Mouse (Mus musculus) embryonic facial prominence, embryonic 14.5 days (tissue): Measurements from ENCODE around the gene Lipa. TPM values are rescaled to one million over a fixed set of nuclear protein-coding genes. Genes with fewer than 3 reads are reported as not detected.

Experiments
- polyA plus RNA-seq: library from polyadenylated mRNA; unstranded; fragments of >200 nt; fragmentation: Nextera tagmentation; extraction: Ambion mirVana; gene quantifications from 2 replicates; pipeline ENCODE4 v1.2.1, GENCODE M21; 2014

Lipa gene
- polyA plus RNA-seq, 1 experiment from 2014 or later, result 46.3 TPM

Other genes with a start within 250 kb of the Lipa start
- gene Fas, start 236.8 kb downstream of the Lipa start, polyA plus RNA-seq, result 5.5 and 5.6 TPM in 2 replicates
- gene Ch25h, start 52.3 kb downstream of the Lipa start, polyA plus RNA-seq, result 7.3 and 11.5 TPM in 2 replicates
- 9.5 and 10.3 TPM in 2 replicates for gene Ifit2, start 23.2 kb upstream of the Lipa start, polyA plus RNA-seq
- gene Ifit3, start 56.1 kb upstream of the Lipa start, polyA plus RNA-seq, result 1.6 and 2.1 TPM in 2 replicates
- gene Ifit1bl1, start 74.5 kb upstream of the Lipa start, polyA plus RNA-seq, result 0.56 and 1.2 TPM in 2 replicates
- gene Ifit3b, start 80.5 kb upstream of the Lipa start, polyA plus RNA-seq, result not detected in 2 replicates
- 0.18 and 0.40 TPM in 2 replicates for gene Ifit1bl2, start 113.3 kb upstream of the Lipa start, polyA plus RNA-seq
- 0.77 and 1.0 TPM in 2 replicates for gene Ifit1, start 113.4 kb upstream of the Lipa start, polyA plus RNA-seq
- gene Slc16a12, start 219.8 kb upstream of the Lipa start, polyA plus RNA-seq, result 2.3 and 2.4 TPM in 2 replicates